Mouse (Mus musculus) lung, embryonic 14.5 days (tissue): ENCODE data around the gene Npr3. TPM values are rescaled to one million over a fixed set of nuclear protein-coding genes. Genes with fewer than 3 reads are reported as not detected.

Experiments used
- ATAC-seq: fragments of 200-750 bp; cut with Nextera tagmentation; 2 replicates; pipeline ENCODE4 v1.8.0; 2017; ENCODE audit warnings: mild to moderate bottlenecking, moderate TSS enrichment, moderate library complexity; ENCODE audit not compliant: insufficient read depth
- DNase-seq: peaks from one replicate; pipeline ENCODE4 v3.0.0-alpha.2; 2015
- H3K27ac ChIP-seq: fragments of 300-500 bp; sonication (generic); 2 replicates; pipeline ENCODE4 v1.5.1; 2014; ENCODE audit warnings: low read depth, mild to moderate bottlenecking, moderate library complexity
- H3K27me3 ChIP-seq: fragments of 300-500 bp; sonication (generic); 2 replicates; pipeline ENCODE4 v1.6.1; 2014; ENCODE audit warnings: low read length, control low read depth; ENCODE audit not compliant: insufficient read depth
- H3K36me3 ChIP-seq: fragments of 300-500 bp; sonication (generic); 2 replicates; pipeline ENCODE4 v1.6.1; 2014; ENCODE audit warnings: control low read depth; ENCODE audit not compliant: insufficient read depth
- H3K4me1 ChIP-seq: fragments of 300-500 bp; sonication (generic); 2 replicates; pipeline ENCODE4 v1.6.1; 2014; ENCODE audit warnings: antibody characterized with exemption, control low read depth; ENCODE audit not compliant: insufficient read depth
- H3K4me2 ChIP-seq: fragments of 300-500 bp; sonication (generic); 2 replicates; pipeline ENCODE4 v1.6.1; 2014; ENCODE audit warnings: mild to moderate bottlenecking
- H3K4me3 ChIP-seq: fragments of 300-500 bp; sonication (generic); 2 replicates; pipeline ENCODE4 v1.5.1; 2014; ENCODE audit warnings: low read depth, low read length
- H3K9ac ChIP-seq: fragments of 300-500 bp; sonication (generic); 2 replicates; pipeline ENCODE4 v1.6.1; 2014
- H3K9me3 ChIP-seq: fragments of 300-500 bp; sonication (generic); 2 replicates; pipeline ENCODE4 v1.6.1; 2016; ENCODE audit warnings: low read depth, low read length, control low read depth
- CTCF ChIP-seq: IDR thresholded peaks from 2 replicates; pipeline ENCODE4 v1.5.1; 2016; ENCODE audit warnings: antibody characterized with exemption, low read depth
- WGBS: fragments of 180-500 bp; shearing (Covaris S2); extraction: QIAGEN DNeasy Blood & Tissue Kit; methylation state at CpG from one replicate; pipeline ENCODE4 v1.1.7; 2014; 5-methylcytosine and 5-hydroxymethylcytosine counted together
- polyA plus RNA-seq: library from polyadenylated mRNA; unstranded; fragments of >200 nt; fragmentation: Nextera tagmentation; extraction: Ambion mirVana; gene quantifications from 2 replicates; pipeline ENCODE4 v1.2.1, GENCODE M21; 2014

Npr3 gene
- polyA plus RNA-seq, 1 experiment from 2014 or later: 11.3 TPM

DNA sequence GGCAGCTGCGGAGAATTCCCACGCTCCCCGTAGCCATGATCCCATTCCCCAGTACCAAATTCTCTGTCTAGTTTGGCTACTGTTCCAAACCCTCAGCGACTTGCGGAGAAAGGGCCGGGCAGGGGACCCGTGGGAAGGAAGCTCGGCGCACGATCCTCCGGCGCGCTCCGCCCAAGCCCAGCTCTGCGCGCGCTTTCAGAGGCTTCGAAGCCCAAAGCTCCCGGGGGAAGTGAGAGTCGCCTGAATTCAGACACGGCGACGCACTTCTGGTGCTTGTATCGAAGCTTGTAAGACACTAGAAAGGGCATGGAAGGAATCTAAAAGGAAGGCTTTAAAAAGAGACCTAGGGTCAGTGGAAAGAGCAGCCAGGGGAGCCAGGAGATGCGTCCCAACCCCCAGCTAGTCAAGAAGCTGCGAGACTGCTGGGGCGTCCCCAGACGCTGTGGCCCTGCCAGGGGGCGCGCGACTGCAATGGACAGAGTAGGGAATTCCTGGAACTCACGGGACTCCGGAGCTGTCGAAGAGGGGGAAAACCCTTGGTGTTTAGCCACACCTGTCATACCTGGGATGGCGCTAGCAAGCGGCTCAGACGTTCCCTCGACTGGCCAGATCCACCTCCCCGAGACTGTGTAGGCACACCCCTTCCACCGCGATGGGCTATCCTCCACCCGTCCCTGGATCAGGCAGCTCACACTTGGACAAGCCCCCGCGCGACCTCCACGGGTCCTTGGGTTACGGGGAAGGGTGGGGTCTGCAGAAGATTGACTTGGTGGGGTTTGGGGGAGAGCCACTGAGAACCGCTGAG is 2.8 kb downstream of the Npr3 start:
- peaks cover 4% of the 10 kb centered on the region for H3K4me1 ChIP-seq
- DNase-seq (peak; percentile 84), ATAC-seq (peak; percentile 54)
- no peaks in the 10 kb centered on the region for H3K36me3 ChIP-seq
- under 1% methylated on average over 48 of the region's 48 CpGs for WGBS
- peaks cover 14% of the 10 kb centered on the region; the same call in 1 of the 2 replicates for H3K27me3 ChIP-seq
- peak overlapping the region; percentile 90 for H3K27ac ChIP-seq
- H3K4me2 ChIP-seq: peak overlapping the region; percentile 80
- H3K4me3 ChIP-seq: peak overlapping the region; percentile 61
- peak; percentile 57 for TF ChIP-seq CTCF
- H3K9me3 ChIP-seq: no peaks in the 10 kb centered on the region
- H3K9ac ChIP-seq: peak overlapping the region; percentile 74

- Histone ChIP-seq H3K4me3 (peak overlapping the region; percentile 61), H3K9ac (peak overlapping the region; percentile 74), H3K4me1 (peaks cover 4% of the 10 kb centered on the region), H3K36me3 (no peaks in the 10 kb centered on the region), H3K27ac (peak overlapping the region; percentile 90), H3K4me2 (peak overlapping the region; percentile 80), H3K27me3 (peaks cover 14% of the 10 kb centered on the region; the same call in 1 of the 2 replicates), H3K9me3 (no peaks in the 10 kb centered on the region)
- TF ChIP-seq CTCF: no peak
- DNase-seq (peak; percentile 88), ATAC-seq (peak; percentile 38)
- WGBS: 3% methylated on average over 34 of the region's 34 CpGs
Observed at GRCm38 (mm10) chr15:11903196-11904042, 3.7 kb downstream of the Npr3 start.

DNA sequence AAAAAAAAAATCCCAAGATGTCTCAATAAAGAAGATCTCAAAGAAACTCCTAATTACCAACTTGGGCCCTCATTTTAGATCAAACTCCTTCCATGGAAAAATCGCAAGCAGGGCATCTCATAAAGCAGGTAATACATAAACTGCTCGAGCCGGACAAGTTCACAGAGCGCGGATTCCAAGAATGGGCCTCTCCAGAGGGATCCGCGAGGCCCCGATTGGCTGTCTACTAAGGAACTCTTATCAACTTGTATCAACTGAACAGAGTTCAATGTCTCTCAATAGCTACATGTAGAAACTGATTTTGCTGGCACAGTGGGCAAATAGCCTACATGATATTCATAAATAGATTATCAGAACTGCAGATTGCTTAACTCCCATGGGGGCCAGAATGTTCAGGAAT is 9.5 kb downstream of the Npr3 start:
- Histone ChIP-seq H3K4me2 (no peak overlapping the region), H3K4me3 (no peak overlapping the region), H3K27me3 (no peaks in the 10 kb centered on the region; the same call in 1 of the 2 replicates), H3K9ac (no peak overlapping the region), H3K9me3 (no peaks in the 10 kb centered on the region), H3K4me1 (no peaks in the 10 kb centered on the region), H3K27ac (no peak overlapping the region), H3K36me3 (peaks cover 8% of the 10 kb centered on the region)
- no peak for ATAC-seq
- 89% methylated on average over 8 of the region's 8 CpGs for WGBS
- no peak for TF ChIP-seq CTCF
- no peak for DNase-seq

DNA sequence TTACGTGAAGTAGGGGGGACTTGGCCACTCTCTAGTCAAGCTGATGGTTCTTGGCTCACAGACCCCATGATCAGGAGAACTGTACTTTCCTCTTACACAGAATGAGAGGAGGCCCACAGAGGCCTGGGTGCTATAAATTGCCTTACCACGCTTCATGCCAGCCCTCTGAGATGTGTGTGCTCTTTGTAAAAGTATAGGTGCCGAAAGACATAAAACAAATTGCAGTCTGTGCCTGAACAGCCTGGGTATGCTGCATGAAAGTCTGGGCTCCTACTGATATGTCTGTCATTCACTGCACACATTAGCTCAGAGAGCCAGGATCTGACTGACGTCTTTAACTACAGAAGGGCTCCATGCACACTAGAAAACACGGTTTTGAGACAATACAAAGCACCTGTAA is 9.9 kb downstream of the Npr3 start:
- DNase-seq (no peak), ATAC-seq (no peak)
- Histone ChIP-seq H3K9ac (no peak overlapping the region), H3K36me3 (peaks cover 8% of the 10 kb centered on the region), H3K27ac (no peak overlapping the region), H3K4me1 (no peaks in the 10 kb centered on the region), H3K9me3 (no peaks in the 10 kb centered on the region), H3K27me3 (no peaks in the 10 kb centered on the region), H3K4me3 (no peak overlapping the region), H3K4me2 (no peak overlapping the region)
- TF ChIP-seq CTCF: no peak
- 71% methylated on average over 5 of the region's 5 CpGs for WGBS

DNA sequence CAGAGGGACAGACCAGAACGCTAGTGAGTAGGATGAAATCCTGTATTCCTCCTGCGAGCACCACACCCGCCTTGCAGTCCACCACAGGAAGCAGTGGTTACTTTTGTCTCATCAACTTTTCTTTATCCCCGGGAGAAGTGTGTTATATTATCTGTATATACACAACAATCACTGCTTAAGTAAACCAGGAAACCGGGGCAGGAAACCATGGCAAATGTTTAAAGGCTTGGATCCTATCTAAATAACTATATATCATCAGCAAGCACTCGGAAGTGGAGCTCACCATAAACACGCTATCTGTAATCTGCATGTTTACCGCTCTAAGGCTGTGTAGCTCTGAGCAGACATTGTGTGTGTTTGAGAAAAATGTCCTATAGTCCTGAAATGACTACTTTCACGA is 13.1 kb downstream of the Npr3 start:
- Histone ChIP-seq H3K27me3 (no peaks in the 10 kb centered on the region), H3K36me3 (peaks cover 13% of the 10 kb centered on the region), H3K9me3 (no peaks in the 10 kb centered on the region), H3K4me1 (no peaks in the 10 kb centered on the region), H3K4me2 (no peak overlapping the region), H3K27ac (peak overlapping the region; percentile 39; the same call in 1 of the 2 replicates), H3K9ac (no peak overlapping the region), H3K4me3 (no peak overlapping the region)
- 30% methylated on average over 9 of the region's 9 CpGs for WGBS
- peak; percentile 76 for DNase-seq
- ATAC-seq: peak; percentile 82
- TF ChIP-seq CTCF: no peak

DNA sequence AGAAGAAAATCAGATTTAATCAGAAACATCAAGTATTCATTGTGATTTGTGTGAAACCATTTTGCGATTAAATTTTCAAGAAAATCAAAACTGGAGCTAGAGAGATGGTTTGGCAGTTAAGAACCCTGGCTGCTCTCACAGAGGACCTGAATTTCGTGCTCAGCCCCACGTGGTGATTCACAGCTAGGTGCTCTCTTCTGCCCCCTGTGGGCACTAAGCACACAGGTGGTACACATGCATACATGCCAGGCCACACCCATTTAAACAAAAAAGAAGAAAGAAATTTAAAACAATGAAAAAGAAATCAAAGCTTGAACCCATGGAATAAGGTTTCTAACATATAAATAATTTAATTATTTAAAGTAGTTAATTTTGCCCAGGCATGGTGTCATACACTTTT is 15.7 kb downstream of the Npr3 start:
- peaks cover 13% of the 10 kb centered on the region for H3K36me3 ChIP-seq
- TF ChIP-seq CTCF: peak; percentile 38; the same call in 1 of the 2 replicates
- ATAC-seq: no peak
- WGBS: 65% methylated on average over 3 of the region's 3 CpGs
- H3K27ac ChIP-seq: no peak overlapping the region
- no peaks in the 10 kb centered on the region for H3K4me1 ChIP-seq
- DNase-seq: no peak
- H3K9me3 ChIP-seq: no peaks in the 10 kb centered on the region
- H3K9ac ChIP-seq: no peak overlapping the region
- H3K4me2 ChIP-seq: no peak overlapping the region
- H3K4me3 ChIP-seq: no peak overlapping the region
- H3K27me3 ChIP-seq: no peaks in the 10 kb centered on the region
